Mouse (Mus musculus) cortical plate, adult 2 months (tissue): ENCODE data around the gene Mlxipl.

Experiments used
- CTCF ChIP-seq: fragments of 200-500 bp; IDR thresholded peaks from 2 replicates; pipeline ENCODE4 v1.5.1; 2011; ENCODE audit warnings: mild to moderate bottlenecking, control low read depth, low read length; ENCODE audit not compliant: insufficient read depth; ENCODE audit errors: extremely low read depth
- POLR2A ChIP-seq: fragments of 200-500 bp; IDR thresholded peaks from 2 replicates; pipeline ENCODE4 v1.6.1; 2011; ENCODE audit warnings: mild to moderate bottlenecking, low read length, control low read depth; ENCODE audit not compliant: insufficient read depth; ENCODE audit errors: extremely low read depth

- TF ChIP-seq CTCF = no peak
- TF ChIP-seq POLR2A = no peak
These were observed 79.8 kb downstream of the Mlxipl start for GRCm38 (mm10) chr5:135169479-135169878.
